Mouse (Mus musculus) kidney, adult 10 weeks (tissue): ENCODE results near the gene Atxn2l. TPM values are rescaled to one million over a fixed set of nuclear protein-coding genes. Genes with fewer than 3 reads are reported as not detected.

Source experiments
- polyA plus RNA-seq: library from polyadenylated mRNA; stranded (reverse); fragments of 350-450 nt; fragmentation: Illumina TruSeq; extraction: RNeasy Lipid Tissue Mini Kit (QIAGEN cat#74804); gene quantifications from one replicate; pipeline ENCODE4 v1.2.3, GENCODE M21; 2014; ENCODE audit warnings: low read depth, low replicate concordance

Gene Atxn2l
- 17.8 TPM for polyA plus RNA-seq

DNA sequence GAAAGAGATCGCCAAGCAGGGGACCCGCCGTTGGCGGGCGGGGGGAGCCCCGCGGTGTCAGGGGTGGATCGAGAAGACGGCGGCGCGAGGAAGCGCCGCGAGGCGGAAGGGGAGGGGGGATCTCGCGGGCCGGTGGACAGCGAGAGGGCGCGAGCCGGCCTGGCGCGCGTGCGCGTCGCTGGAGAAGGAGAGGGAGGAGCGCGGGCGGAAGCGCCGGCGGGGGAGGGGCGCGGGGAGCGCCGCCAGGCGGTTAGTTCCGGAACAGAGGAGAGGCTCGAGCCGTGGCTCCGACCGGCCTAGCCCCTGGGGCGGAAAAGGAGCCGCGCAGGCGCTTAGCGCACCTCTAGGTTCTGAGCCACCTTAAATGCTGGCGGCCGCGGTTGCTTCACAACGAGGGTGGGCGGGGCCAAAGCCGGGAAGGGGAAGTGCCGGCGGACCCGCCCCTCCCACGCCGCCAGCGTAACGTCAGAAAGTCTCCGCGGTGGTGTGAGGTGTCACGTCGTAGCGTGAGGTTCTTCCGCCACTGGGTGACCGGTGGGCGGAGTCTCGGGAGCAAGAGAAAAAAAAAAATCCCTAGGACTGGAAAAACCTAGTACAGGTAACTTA lies at the start of gene Atxn2l:
Gene Atxn2l, minus strand, starts transcription at position 165 of the 606 bp plus-strand sequence.

DNA sequence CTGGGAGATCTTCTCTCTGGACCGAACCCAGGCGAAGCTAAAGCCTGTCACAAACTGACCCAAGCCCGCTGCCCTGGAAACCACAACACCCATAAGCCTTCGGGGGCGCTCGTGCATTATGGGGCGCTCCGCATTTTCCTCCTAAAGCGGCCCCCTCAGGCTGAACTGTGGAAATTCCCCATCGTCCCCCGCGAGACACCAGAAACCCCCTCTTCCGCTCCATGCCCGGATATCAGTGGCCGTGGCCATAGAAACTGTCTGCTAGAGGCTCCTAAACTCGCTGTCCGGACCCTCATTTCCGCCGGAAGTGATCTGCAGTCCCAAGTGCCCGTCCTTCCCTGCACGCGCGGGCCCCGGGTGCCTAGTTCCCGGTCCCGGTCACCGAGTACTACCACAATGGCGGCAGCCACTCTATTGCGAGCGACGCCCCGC lies 16.2 kb downstream of the Atxn2l start, which contains the start of gene Tufm:
Gene Tufm, plus strand, starts transcription at position 310 of the 432 bp plus-strand sequence.

GRCm38 (mm10) chr7:126474993-126475581 lies 28.1 kb downstream of the Atxn2l start, which contains the start of gene Sh2b1:
TSS of gene Sh2b1 (minus strand) at chr7:126475424.

DNA sequence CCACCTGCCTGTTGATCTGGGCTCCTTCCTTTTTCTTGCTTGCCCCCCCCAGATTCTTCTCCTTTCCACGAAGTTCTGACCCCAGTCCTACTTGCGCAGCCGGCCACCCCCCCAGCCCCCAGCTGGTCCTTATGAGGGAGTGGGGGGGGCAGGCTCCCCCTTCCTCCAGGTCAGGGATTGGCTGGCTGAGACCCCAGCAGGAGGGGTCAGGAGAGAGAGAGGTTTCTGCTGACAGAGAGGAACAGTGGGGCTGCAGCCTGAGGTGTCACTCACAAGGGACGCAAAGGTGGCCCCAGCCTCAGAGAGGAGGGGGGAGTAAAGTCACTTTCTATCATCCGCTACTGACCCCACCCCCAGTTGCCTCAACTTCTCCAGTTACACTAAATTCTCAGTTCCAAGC lies 40.2 kb downstream of the Atxn2l start, which contains the start of gene Atp2a1:
Gene Atp2a1, minus strand, starts transcription at position 105 of the 400 bp plus-strand sequence.

Other genes with a start within 250 kb of the Atxn2l start
- gene Sbk1, start 230.8 kb downstream of the Atxn2l start, polyA plus RNA-seq, result 6.4 TPM
- not detected for gene Lat, start 133.9 kb downstream of the Atxn2l start, polyA plus RNA-seq
- 2.3 TPM for gene Spns1, start 126.0 kb downstream of the Atxn2l start, polyA plus RNA-seq
- 3.7 TPM for gene Nfatc2ip, start 106.7 kb downstream of the Atxn2l start, polyA plus RNA-seq
- not detected for gene Cd19, start 88.5 kb downstream of the Atxn2l start, polyA plus RNA-seq
- 0.85 TPM for gene Rabep2, start 74.7 kb downstream of the Atxn2l start, polyA plus RNA-seq
- not detected for gene Atp2a1, start 40.3 kb downstream of the Atxn2l start, polyA plus RNA-seq
- 0.65 TPM for gene Sh2b1, start 28.0 kb downstream of the Atxn2l start, polyA plus RNA-seq
- 6.3 TPM for gene Tufm, start 16.1 kb downstream of the Atxn2l start, polyA plus RNA-seq
- gene Eif3c, start 63.0 kb upstream of the Atxn2l start, polyA plus RNA-seq, result 233 TPM
- gene Apobr, start 81.5 kb upstream of the Atxn2l start, polyA plus RNA-seq, result not detected
- 1.7 TPM for gene Cln3, start 82.4 kb upstream of the Atxn2l start, polyA plus RNA-seq
- gene Il27, start 91.5 kb upstream of the Atxn2l start, polyA plus RNA-seq, result not detected
- gene Nupr1, start 127.4 kb upstream of the Atxn2l start, polyA plus RNA-seq, result 5.7 TPM
- gene Sgf29, start 145.9 kb upstream of the Atxn2l start, polyA plus RNA-seq, result 1.2 TPM
- 62.2 TPM for gene Sult1a1, start 173.0 kb upstream of the Atxn2l start, polyA plus RNA-seq
- gene Bola2, start 192.0 kb upstream of the Atxn2l start, polyA plus RNA-seq, result 0.16 TPM
- gene Slx1b, start 192.3 kb upstream of the Atxn2l start, polyA plus RNA-seq, result 1.0 TPM
- gene Coro1a, start 204.3 kb upstream of the Atxn2l start, polyA plus RNA-seq, result 4.4 TPM